Mouse (Mus musculus): Measurements from ENCODE around the gene Slc15a4.

DNA sequence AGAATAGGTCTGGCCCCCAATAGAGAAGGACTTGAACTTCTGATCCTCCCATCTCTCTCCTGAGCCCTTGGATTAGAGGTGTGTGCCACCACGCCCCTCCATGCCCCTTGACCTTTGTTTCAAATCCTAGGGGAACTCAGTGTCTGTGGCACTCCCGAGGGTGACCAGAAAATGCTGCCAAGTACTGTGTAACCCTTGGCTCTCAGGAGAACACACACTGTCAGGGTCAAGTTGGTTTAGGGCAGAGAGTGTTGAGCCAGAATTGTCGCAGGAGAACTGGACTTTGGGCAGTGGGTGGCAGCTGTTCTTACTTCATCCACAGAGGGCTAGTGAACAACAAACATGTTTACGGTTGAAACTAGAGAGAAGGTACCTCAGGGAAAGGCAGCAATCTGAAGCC lies 4.9 kb upstream of the Slc15a4 start:
- TF ChIP-seq CTCF (IDR thresholded peaks at IDR 0.05; ENCODE audit: extremely low read depth, insufficient read length, insufficient replicate concordance, low read depth, low read length) (no peak), POLR2A (IDR thresholded peaks at IDR 0.05; ENCODE audit: low read depth, low read length) (no peak)

All from small intestine, adult 2 months (tissue).